Mouse (Mus musculus) forebrain, embryonic 13.5 days (tissue): ENCODE measurements at regions not wholly inside any gene's neighbourhood (a gene's known extent, or its start where the extent isn't known, plus 50 kb on each side); places are given as distances from the start of the nearest gene placed in this dataset.

ENCODE experiments used
- ATAC-seq: fragments of 200-750 bp; cut with Nextera tagmentation; 2 replicates; pipeline ENCODE4 v1.8.0; 2017
- H3K27ac ChIP-seq: fragments of 300-500 bp; sonication (generic); 2 replicates; pipeline ENCODE4 v1.5.1; 2015; ENCODE audit warnings: inconsistent platforms, mild to moderate bottlenecking, moderate library complexity
- H3K27me3 ChIP-seq: fragments of 300-500 bp; sonication (generic); 2 replicates; pipeline ENCODE4 v1.6.1; 2015; ENCODE audit warnings: mild to moderate bottlenecking, inconsistent platforms
- H3K36me3 ChIP-seq: fragments of 300-500 bp; sonication (generic); 2 replicates; pipeline ENCODE4 v1.6.1; 2015; ENCODE audit warnings: mild to moderate bottlenecking, inconsistent platforms; ENCODE audit not compliant: poor library complexity, severe bottlenecking
- H3K4me1 ChIP-seq: fragments of 300-500 bp; sonication (generic); 2 replicates; pipeline ENCODE4 v1.6.1; 2015; ENCODE audit warnings: inconsistent platforms
- H3K4me2 ChIP-seq: fragments of 300-500 bp; sonication (generic); 2 replicates; pipeline ENCODE4 v1.6.1; 2015; ENCODE audit warnings: inconsistent platforms, mild to moderate bottlenecking, moderate library complexity
- H3K4me3 ChIP-seq: fragments of 300-500 bp; sonication (generic); 2 replicates; pipeline ENCODE4 v1.5.1; 2015; ENCODE audit warnings: mild to moderate bottlenecking, inconsistent platforms
- H3K9ac ChIP-seq: fragments of 300-500 bp; sonication (generic); 2 replicates; pipeline ENCODE4 v1.6.1; 2015; ENCODE audit warnings: mild to moderate bottlenecking, inconsistent platforms
- H3K9me3 ChIP-seq: fragments of 300-500 bp; sonication (generic); replicated peaks from 2 replicates; pipeline ENCODE4 v1.6.1; 2016; ENCODE audit warnings: inconsistent platforms
- WGBS: fragments of 180-500 bp; shearing (Covaris S2); methylation state at CpG from one replicate; pipeline ENCODE4 v1.1.7; 2015; 5-methylcytosine and 5-hydroxymethylcytosine counted together

DNA sequence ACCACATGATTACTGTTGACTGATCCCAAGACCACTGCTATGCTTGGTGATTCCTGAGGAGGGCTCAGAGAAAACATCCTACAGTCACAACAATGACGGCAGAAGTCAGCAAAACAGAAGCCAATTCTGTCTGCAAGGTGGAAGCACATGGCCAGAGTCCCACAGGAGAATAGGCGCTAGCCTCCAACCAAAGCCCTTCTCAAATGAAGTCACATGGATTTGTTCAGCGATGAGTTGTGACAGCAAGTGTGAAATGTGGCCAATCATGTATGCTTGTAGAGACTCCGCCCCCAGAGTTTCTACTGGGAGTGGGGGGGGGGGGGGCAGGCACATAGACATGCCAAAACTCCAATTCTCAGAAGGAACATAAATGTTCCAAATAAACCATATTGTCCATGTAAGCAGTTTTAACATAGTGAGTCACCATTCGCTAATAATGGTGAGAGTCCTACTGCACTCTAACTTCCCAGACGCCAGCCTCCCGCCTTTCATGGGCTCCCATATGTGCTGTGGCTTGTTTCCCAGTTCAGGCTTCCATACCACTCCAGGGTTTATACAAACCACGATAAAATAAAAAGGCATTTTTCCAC lies 231.6 kb upstream of the Npvf start:
- H3K27me3 ChIP-seq, result no peaks in the 10 kb centered on the region
- H3K36me3 ChIP-seq, result no peaks in the 10 kb centered on the region
- H3K27ac ChIP-seq, result no peak overlapping the region
- no peak for ATAC-seq
- no peak overlapping the region for H3K4me3 ChIP-seq
- WGBS, result 83% methylated on average over 8 of the region's 8 CpGs
- peaks cover 12% of the 10 kb centered on the region for H3K4me1 ChIP-seq
- H3K4me2 ChIP-seq, result no peak overlapping the region
- H3K9ac ChIP-seq, result no peak overlapping the region
- no peaks in the 10 kb centered on the region for H3K9me3 ChIP-seq

DNA sequence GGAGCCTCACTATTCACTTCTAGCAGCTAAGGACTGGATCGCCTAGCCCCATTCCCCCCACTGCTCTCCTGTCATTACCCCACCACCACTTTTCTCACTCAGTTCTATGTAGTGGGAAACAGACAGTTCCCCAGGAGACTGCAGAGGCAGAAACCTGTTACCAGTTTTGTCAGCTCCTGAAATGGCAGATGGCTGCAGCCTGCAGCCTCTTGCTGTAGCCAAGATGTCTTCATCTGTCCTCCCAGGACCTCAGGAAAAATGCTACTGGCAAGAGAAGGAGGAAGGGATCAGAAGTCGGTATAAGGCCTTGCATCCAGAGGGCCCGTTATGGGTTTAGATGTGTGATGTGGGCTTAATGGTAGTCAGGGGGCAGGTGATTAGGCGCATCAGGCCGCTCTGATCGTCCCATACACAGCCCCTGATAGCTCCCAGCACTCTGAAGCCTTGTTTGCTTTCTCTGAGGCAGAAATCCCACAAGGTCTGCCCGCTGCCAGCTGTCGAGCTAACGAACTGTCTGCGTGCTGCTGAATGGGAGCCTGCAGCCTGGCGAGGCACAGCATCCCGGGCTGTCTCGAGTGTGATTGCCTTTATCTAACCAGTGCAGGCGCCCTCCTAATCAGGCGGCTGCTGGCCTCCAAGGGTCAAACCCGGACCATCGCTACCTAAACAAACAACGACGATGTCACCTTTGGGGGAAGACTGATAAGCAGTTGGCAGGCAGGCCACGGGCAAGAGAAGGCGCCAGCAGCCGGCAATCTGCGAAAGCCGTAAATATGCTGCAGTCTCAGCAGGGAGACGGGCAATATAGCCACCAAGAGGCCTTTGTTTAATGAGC lies 236.3 kb upstream of the Npvf start:
- Histone ChIP-seq H3K4me2 (peak overlapping the region; percentile 50), H3K4me1 (peaks cover 37% of the 10 kb centered on the region), H3K4me3 (peak overlapping the region; percentile 13; the same call in 1 of the 2 replicates), H3K27ac (peak overlapping the region; percentile 94), H3K9ac (peak overlapping the region; percentile 54), H3K36me3 (no peaks in the 10 kb centered on the region), H3K27me3 (no peaks in the 10 kb centered on the region), H3K9me3 (no peaks in the 10 kb centered on the region)
- ATAC-seq, result peak; percentile 89
- WGBS, result 11% methylated on average over 25 of the region's 25 CpGs

DNA sequence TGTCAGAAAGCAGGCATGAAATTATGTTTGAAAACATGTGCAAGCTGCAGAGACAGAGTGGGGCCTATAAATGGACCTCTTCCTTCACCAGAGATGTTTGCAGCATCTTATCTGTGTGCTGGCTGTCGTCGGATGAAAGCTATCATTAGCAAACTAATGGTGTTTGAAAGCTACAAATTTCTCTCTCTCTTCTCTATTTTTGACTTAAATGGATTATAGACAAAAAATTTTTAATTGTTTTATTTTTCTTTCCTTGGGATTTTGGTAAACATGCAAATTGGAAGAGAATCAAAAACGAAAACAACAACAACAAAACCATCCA lies 236.9 kb upstream of the Npvf start:
- ATAC-seq, result no peak
- Histone ChIP-seq H3K4me2 (peak overlapping the region; percentile 50), H3K27me3 (no peaks in the 10 kb centered on the region), H3K9me3 (no peaks in the 10 kb centered on the region), H3K27ac (peak overlapping the region; percentile 94), H3K4me1 (peaks cover 37% of the 10 kb centered on the region), H3K9ac (peak overlapping the region; percentile 54; the same call in 1 of the 2 replicates), H3K4me3 (no peak overlapping the region; the same call in 1 of the 2 replicates), H3K36me3 (no peaks in the 10 kb centered on the region)
- WGBS, result 55% methylated on average over 3 of the region's 3 CpGs

DNA sequence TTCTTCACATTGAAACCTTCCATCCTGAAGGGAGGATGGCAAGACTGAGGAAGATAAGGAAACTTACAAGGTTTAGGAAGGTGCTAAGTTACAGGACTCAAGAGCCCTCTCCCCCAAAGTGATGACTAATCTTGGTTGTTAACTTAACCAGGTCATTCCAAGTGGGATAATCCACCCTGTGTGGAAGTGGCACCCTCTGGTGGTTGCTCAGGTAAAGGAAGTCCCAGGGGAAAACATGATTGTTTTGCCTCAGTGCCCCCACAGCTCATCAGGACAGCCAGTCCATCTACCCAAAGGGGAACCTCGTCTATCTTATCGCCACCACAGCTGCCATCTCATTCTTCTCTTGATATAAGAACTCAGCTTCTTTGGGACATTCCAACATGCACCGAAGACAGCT lies 244.6 kb upstream of the Npvf start:
- H3K27me3 ChIP-seq, result no peaks in the 10 kb centered on the region
- H3K9me3 ChIP-seq, result no peaks in the 10 kb centered on the region
- no peak overlapping the region for H3K4me3 ChIP-seq
- no peaks in the 10 kb centered on the region for H3K36me3 ChIP-seq
- H3K4me1 ChIP-seq, result no peaks in the 10 kb centered on the region
- no peak overlapping the region for H3K4me2 ChIP-seq
- WGBS, result 93% methylated on average over 3 of the region's 3 CpGs
- no peak for ATAC-seq
- no peak overlapping the region for H3K27ac ChIP-seq
- no peak overlapping the region for H3K9ac ChIP-seq

DNA sequence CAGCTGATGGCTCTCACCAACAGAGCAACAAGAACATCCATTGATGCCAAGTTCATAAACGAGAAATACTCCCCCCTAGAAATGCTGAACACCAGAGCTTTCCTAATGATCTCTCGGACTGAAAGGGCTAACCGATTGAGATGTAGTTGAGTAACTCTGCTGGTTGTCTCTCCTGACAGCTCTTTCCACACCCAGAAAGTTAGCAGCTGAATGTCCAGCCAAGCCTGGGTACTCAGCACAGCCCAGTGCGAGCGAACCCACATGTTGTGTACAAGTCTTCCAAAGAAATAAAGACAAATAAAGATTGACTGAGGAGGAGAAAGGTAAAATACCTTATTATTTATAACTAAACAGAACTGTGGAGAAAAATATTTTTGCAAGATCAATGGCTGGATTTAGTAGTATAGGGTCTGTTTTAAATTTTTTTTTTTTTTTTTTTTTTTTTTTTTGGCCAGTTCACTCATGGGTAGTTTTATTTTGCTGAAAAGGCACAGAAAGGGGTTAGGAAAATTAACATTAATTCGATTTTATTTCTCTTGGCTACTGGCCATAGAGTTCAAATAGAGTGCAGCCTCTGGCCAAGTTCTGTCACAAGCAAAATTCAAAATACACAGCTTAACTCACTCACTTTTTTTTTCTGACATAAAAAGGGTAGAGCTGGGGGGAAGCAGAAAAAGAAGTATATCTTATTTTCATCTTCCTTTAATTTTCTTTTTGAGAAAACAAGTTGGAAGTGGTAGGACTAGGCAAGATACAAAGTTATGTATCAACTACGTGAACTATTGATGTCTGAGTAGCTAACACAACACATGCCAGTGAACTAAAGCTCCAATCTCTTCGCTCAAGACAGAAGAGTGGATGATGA lies 261.2 kb upstream of the Npvf start:
- Histone ChIP-seq H3K4me2 (no peak overlapping the region), H3K27me3 (no peaks in the 10 kb centered on the region), H3K4me1 (no peaks in the 10 kb centered on the region), H3K9ac (no peak overlapping the region), H3K36me3 (no peaks in the 10 kb centered on the region), H3K27ac (no peak overlapping the region), H3K9me3 (no peaks in the 10 kb centered on the region), H3K4me3 (no peak overlapping the region)
- WGBS, result 80% methylated on average over 8 of the region's 8 CpGs
- no peak for ATAC-seq

DNA sequence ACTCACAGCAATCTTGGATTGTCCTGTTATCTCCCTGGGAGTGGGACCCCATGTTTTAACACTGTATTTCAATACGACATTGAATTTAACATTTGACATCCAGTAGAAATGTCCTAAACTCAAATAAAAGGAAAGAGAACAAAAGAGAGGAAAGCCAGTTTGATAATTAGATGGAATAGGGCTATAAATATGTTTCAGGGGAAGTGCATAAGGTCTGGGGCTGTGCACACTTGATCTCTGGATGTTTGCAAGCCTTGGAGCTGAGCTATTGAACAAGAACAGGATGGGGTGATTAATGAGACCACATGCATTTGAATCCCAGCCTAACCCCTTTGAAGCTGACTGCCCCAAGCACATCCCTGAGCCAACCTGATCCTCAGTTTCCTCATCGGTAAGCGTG lies 264.0 kb upstream of the Npvf start:
- no peak for ATAC-seq
- 71% methylated on average over 3 of the region's 3 CpGs for WGBS

DNA sequence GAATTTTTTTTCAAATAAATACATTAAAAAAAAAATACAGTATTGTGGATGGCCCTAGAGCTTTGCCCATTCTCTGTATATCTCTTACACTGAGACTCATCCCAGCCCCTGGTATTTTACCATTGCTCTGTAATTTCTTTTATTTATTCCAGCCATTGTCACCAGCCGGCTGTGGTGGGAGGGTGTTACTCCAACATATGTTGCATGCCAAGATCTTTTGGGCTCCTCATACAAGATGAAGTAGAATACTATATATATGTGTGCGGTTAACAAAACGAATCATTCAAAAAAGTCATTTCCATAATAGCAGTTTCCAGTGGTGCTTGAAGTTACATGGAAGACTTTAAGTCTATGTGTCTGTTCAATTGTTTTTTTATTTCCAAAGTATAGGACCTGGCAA lies 268.0 kb upstream of the Npvf start:
- Histone ChIP-seq H3K9ac (no peak overlapping the region), H3K27me3 (no peaks in the 10 kb centered on the region), H3K4me3 (no peak overlapping the region), H3K27ac (no peak overlapping the region), H3K4me2 (no peak overlapping the region), H3K36me3 (no peaks in the 10 kb centered on the region), H3K4me1 (peaks cover 11% of the 10 kb centered on the region), H3K9me3 (no peaks in the 10 kb centered on the region; the same call in 1 of the 2 replicates)
- ATAC-seq, result no peak
- 91% methylated on average over 3 of the region's 3 CpGs for WGBS

More for the DNA sequence above, 264.0 kb upstream of the Npvf start:
- no peaks in the 10 kb centered on the region for H3K27me3 ChIP-seq
- H3K9me3 ChIP-seq, result no peaks in the 10 kb centered on the region
- no peak overlapping the region for H3K27ac ChIP-seq
- no peaks in the 10 kb centered on the region for H3K36me3 ChIP-seq
- H3K4me3 ChIP-seq, result no peak overlapping the region
- no peak overlapping the region for H3K4me2 ChIP-seq
- H3K4me1 ChIP-seq, result no peaks in the 10 kb centered on the region
- no peak overlapping the region for H3K9ac ChIP-seq

DNA sequence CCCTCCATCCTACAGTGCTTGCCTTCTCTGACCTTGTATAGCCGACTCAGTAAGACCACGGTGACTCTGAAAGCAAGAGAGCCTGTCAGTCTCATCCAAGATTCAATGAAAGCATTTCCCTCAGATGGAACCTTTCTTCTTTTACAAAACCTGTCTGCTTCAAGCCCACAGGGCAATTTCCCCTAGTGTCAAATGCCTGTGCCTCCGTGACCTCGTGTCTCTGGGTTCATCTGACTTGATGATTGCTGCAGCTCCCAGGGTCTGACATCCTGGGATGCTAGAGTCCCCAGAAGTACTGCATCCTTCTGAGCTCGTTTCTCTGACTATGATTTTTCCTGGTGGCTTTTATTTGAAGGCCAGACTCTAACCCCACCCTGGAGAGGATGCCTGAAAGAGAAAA lies 270.3 kb upstream of the Npvf start:
- Histone ChIP-seq H3K9me3 (no peaks in the 10 kb centered on the region; the same call in 1 of the 2 replicates), H3K9ac (no peak overlapping the region), H3K4me3 (no peak overlapping the region), H3K27me3 (no peaks in the 10 kb centered on the region), H3K27ac (no peak overlapping the region; the same call in 1 of the 2 replicates), H3K4me2 (no peak overlapping the region), H3K36me3 (no peaks in the 10 kb centered on the region), H3K4me1 (peaks cover 11% of the 10 kb centered on the region)
- 48% methylated on average over 5 of the region's 5 CpGs for WGBS
- no peak for ATAC-seq

DNA sequence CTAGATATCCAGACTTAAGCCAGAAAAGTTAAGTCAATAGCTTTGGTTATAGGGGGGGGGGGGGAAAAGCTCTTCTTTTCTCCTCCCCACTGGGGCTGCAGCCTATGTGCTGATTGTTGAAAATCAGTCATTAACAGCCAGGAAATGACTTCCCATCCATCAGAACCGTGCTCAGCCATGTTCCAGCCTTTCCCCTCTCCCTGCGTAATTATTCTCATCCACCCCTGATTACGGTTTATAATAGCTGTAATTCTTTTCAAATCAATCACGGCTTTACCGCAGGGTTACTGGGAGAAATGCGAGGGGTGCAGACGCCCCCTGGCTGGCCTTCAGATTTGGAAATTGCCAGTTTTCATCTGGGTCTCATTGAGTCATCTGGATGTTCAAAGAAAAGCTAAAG lies 270.8 kb upstream of the Npvf start:
- ATAC-seq, result 0 out of 2 replicates have a peak, but pooled peaks have one; percentile 33
- no peaks in the 10 kb centered on the region for H3K27me3 ChIP-seq
- H3K4me3 ChIP-seq, result no peak overlapping the region
- H3K4me2 ChIP-seq, result no peak overlapping the region
- H3K9ac ChIP-seq, result no peak overlapping the region
- no peak overlapping the region for H3K27ac ChIP-seq
- peaks cover 11% of the 10 kb centered on the region for H3K4me1 ChIP-seq
- no peaks in the 10 kb centered on the region; the same call in 1 of the 2 replicates for H3K9me3 ChIP-seq
- 15% methylated on average over 7 of the region's 7 CpGs for WGBS
- no peaks in the 10 kb centered on the region for H3K36me3 ChIP-seq

DNA sequence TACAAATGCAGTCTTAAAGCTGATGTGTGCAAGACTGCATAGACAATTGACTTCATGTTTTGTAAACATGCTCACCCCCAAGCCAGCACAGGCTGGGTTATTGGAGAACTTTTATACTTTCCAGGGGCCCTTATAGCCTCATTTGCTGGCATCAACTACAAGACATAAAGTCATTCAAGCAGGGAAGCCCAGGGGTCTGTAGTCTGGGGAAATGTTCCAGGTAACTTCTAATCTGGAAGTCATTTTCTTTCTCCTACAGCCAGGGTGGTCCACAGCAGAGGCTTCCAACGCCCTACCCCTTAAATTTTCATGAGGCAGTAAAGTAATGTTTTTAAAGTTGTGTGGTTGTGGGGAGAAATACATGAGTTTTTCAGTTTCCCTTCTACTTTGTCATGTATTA lies 272.1 kb upstream of the Npvf start:
- H3K36me3 ChIP-seq, result no peaks in the 10 kb centered on the region
- no peaks in the 10 kb centered on the region; the same call in 1 of the 2 replicates for H3K9me3 ChIP-seq
- H3K4me3 ChIP-seq, result no peak overlapping the region
- H3K4me1 ChIP-seq, result peaks cover 11% of the 10 kb centered on the region
- no peak overlapping the region for H3K9ac ChIP-seq
- H3K4me2 ChIP-seq, result no peak overlapping the region
- no peaks in the 10 kb centered on the region for H3K27me3 ChIP-seq
- WGBS, result 91% methylated on average over 1 of the region's 1 CpGs
- ATAC-seq, result no peak
- H3K27ac ChIP-seq, result no peak overlapping the region

DNA sequence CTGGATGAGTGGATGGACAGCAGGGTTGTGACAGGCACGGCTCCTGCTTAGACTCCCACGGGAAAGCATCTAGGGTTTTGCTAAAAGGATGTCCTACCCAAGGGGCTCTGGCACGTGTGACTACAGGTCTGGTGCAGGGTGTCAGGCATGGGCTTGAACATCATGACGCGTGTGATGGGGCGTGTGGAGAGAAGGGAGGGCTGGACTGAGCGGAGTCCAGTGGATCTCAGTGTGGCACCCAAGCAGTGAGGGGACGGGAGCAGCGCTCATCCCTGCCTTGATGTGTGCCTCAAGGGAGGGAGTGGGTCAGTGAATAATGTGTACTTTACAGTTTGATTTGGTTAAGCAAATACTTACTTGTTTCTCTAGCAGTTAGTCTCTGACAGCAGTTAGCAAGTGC lies 275.3 kb upstream of the Npvf start:
- Histone ChIP-seq H3K9me3 (no peaks in the 10 kb centered on the region; the same call in 1 of the 2 replicates), H3K4me3 (no peak overlapping the region), H3K4me1 (peaks cover 21% of the 10 kb centered on the region), H3K27me3 (no peaks in the 10 kb centered on the region), H3K27ac (no peak overlapping the region), H3K9ac (no peak overlapping the region), H3K4me2 (no peak overlapping the region), H3K36me3 (no peaks in the 10 kb centered on the region)
- ATAC-seq, result no peak
- 88% methylated on average over 9 of the region's 9 CpGs for WGBS

DNA sequence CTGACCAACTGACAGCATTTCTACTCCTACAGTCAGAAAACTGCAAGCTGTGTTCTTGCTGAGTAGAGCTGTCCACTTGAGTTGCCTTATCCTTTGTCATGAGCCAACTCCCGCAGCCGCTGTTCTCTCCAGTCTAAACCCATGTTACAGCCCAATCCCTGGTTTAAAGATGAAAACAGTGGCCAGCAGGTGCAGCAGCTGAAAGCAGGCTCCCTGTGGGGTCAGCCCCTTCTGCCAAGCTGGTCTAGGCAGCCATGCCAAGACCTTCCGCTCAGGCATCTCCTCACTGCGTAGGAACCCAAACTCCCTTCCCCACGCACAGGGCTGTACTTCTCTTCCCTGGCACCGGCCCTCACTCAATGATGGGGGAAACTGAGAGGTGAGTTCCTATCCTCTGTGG lies 279.3 kb upstream of the Npvf start:
- H3K4me1 ChIP-seq, result peaks cover 23% of the 10 kb centered on the region
- no peaks in the 10 kb centered on the region for H3K36me3 ChIP-seq
- no peak overlapping the region for H3K4me3 ChIP-seq
- no peak overlapping the region for H3K4me2 ChIP-seq
- H3K27me3 ChIP-seq, result no peaks in the 10 kb centered on the region; the same call in 1 of the 2 replicates
- H3K9ac ChIP-seq, result no peak overlapping the region
- H3K27ac ChIP-seq, result peak overlapping the region; percentile 49
- no peaks in the 10 kb centered on the region for H3K9me3 ChIP-seq
- ATAC-seq, result no peak
- WGBS, result 87% methylated on average over 6 of the region's 6 CpGs
